In genomic region chr12:69293815-69294214, GRCm38 (mm10) we compare ENCODE assay signal across 18 mouse cellular contexts. TPM values are rescaled to one million over a fixed set of nuclear protein-coding genes. Genes with fewer than 3 reads are reported as not detected.
A peak's percentile ranks its signal among the peaks of the same experiment; 100 is the strongest.
DNase-seq lines count a peak whose midpoint lies in the region; ATAC-seq lines count a peak whose summit lies in the region.
"Had no signal": no experiment of that assay in that cellular context is flagged by ENCODE, and none has a peak within 500 bp of the region (broad histone marks: within the 10 kb centered on the region; RNA-seq: fewer than 3 reads in every experiment).

No protein-coding gene starts in this region.

- H3K36me3 ChIP-seq in heart, embryonic 10.5 days: no peaks in the 10 kb centered on the region
- H3K36me3 ChIP-seq: embryonic facial prominence, embryonic 13.5 days; forebrain, embryonic 15.5 days; hindbrain, embryonic 15.5 days; limb, embryonic 12.5 days had no signal

- peak; percentile 93 for DNase-seq in heart, embryonic 10.5 days (ENCODE audit: low spot score)
- DNase-seq in heart, postnatal 14 days: no peak
- DNase-seq in T-cell, adult 2 months (ENCODE audit: low spot score): peak; percentile 10
- DNase-seq in right cerebral cortex, adult 2 months (ENCODE audit: low spot score in 2 of 2): no peak
- DNase-seq in urinary bladder, postnatal 14 days (ENCODE audit: low spot score): no peak
- no peak for DNase-seq in retina, postnatal 1 day
- DNase-seq: cerebellum, postnatal 14 days; gastrocnemius, postnatal 10 days; kidney, adult 8-10 months; right cerebral cortex, postnatal 4 days had no signal

- 48% methylated on average over 2 of the region's 2 CpGs for WGBS in heart, embryonic 10.5 days

- H3K9me3 ChIP-seq in heart, embryonic 10.5 days: no peaks in the 10 kb centered on the region
- H3K9me3 ChIP-seq: embryonic facial prominence, embryonic 13.5 days; forebrain, embryonic 15.5 days; hindbrain, embryonic 15.5 days; limb, embryonic 12.5 days; midbrain, embryonic 10.5 days had no signal

- H3K27me3 ChIP-seq in heart, embryonic 10.5 days (ENCODE audit: insufficient read depth, poor library complexity, severe bottlenecking): no peaks in the 10 kb centered on the region
- H3K27me3 ChIP-seq: embryonic facial prominence, embryonic 13.5 days; forebrain, embryonic 15.5 days; hindbrain, embryonic 15.5 days; limb, embryonic 12.5 days had no signal

- H3K27ac ChIP-seq in heart, embryonic 10.5 days: 0 out of 2 replicates have a peak overlapping the region, but pooled peaks have one; percentile 45
- H3K27ac ChIP-seq: embryonic facial prominence, embryonic 13.5 days; forebrain, embryonic 15.5 days; hindbrain, embryonic 15.5 days; limb, embryonic 12.5 days; midbrain, embryonic 10.5 days had no signal

- H3K4me1 ChIP-seq in heart, embryonic 10.5 days: peaks cover 12% of the 10 kb centered on the region

- intact Hi-C loops in heart, postnatal 14 days (cut with DNase I): no loop called here

- peak; percentile 83 for ATAC-seq in erythroid progenitor cell, adult 5-6 weeks (replicated peaks; ENCODE audit: low FRiP score, poor library complexity, severe bottlenecking)
- peak; percentile 93 for ATAC-seq in megakaryocyte-erythroid progenitor cell, adult 5-6 weeks (replicated peaks; ENCODE audit: low FRiP score, low TSS enrichment, poor library complexity, severe bottlenecking)
- ATAC-seq: forebrain, embryonic 15.5 days; lung, postnatal 0 days had no signal

- no peak overlapping the region for H3K4me3 ChIP-seq in heart, embryonic 10.5 days
- H3K4me3 ChIP-seq: embryonic facial prominence, embryonic 13.5 days; forebrain, embryonic 15.5 days; hindbrain, embryonic 15.5 days; limb, embryonic 12.5 days; midbrain, embryonic 10.5 days had no signal

RNA-seq across cellular contexts. Expression of gene Klhdc2, which starts 2.7 kb away (rescaled TPM):
- 142 and 162 TPM in 2 replicates for polyA plus RNA-seq in heart, embryonic 10.5 days (2016; fragmentation: Nextera tagmentation; extraction: Ambion mirVana)
- 10 to 100 TPM; 90.6 to 93.1 TPM for total RNA-seq in heart, postnatal 14 days (2021)
- 68.7 and 75.7 TPM in 2 replicates for total RNA-seq in erythroid progenitor cell, adult 5-6 weeks (2015; ENCODE audit: low replicate concordance)
- 54.2 and 61.1 TPM in 2 replicates for total RNA-seq in erythroid progenitor cell, adult 5-6 weeks (2017; ENCODE audit: low replicate concordance)
- total RNA-seq in megakaryocyte-erythroid progenitor cell, adult 5-6 weeks (2014; fragmentation: Nextera tagmentation): 55.9 and 87.4 TPM in 2 replicates
- 90.1 and 107 TPM in 2 replicates for total RNA-seq in megakaryocyte-erythroid progenitor cell, adult 5-6 weeks (2017)

RNA-seq across cellular contexts. Expression of gene Klhdc1, which starts 52.8 kb away (rescaled TPM):
- 3.5 and 7.3 TPM in 2 replicates for polyA plus RNA-seq in heart, embryonic 10.5 days (2016; fragmentation: Nextera tagmentation; extraction: Ambion mirVana)
- 10 to 100 TPM; 18.1 to 21.1 TPM for total RNA-seq in heart, postnatal 14 days (2021)
- total RNA-seq in erythroid progenitor cell, adult 5-6 weeks (2015; ENCODE audit: low replicate concordance): 1.7 TPM in 1 of 2 replicates, not detected in the other
- 0.83 and 1.7 TPM in 2 replicates for total RNA-seq in erythroid progenitor cell, adult 5-6 weeks (2017; ENCODE audit: low replicate concordance)
- total RNA-seq in megakaryocyte-erythroid progenitor cell, adult 5-6 weeks (2014; fragmentation: Nextera tagmentation): 6.3 and 9.5 TPM in 2 replicates
- 7.3 and 7.7 TPM in 2 replicates for total RNA-seq in megakaryocyte-erythroid progenitor cell, adult 5-6 weeks (2017)

Comparison
In these comparisons a context has a peak if more than half of its experiments do, and no peak if none do; other contexts are left out.
1. DNase-seq: peak in heart, embryonic 10.5 days (single experiment) and T-cell, adult 2 months (single experiment); none in heart, postnatal 14 days (0 of 2), right cerebral cortex, adult 2 months (0 of 2), urinary bladder, postnatal 14 days (single experiment) and retina, postnatal 1 day (single experiment).